Mouse (Mus musculus): ENCODE data around the gene Adgrg5.

The Adgrg5 gene

DNA sequence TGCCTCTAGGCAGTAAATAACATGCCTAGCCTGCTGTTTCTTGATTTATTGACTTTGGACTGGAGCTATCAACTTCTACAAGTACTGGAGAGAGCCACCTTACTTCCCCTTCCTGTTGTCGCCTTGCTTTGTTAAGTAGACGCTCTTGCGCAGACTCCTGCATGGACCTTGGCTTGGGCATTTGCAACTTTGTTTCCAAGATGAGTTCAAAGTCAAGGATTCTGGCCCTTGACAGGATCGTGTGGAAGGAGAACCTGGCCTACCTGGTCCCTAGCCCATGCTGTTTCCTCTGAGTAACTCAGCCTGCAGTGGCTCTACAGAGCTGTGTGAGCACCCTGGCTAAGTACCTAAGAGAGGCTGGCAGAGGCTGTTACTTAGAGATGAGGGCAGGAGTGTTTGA, 43.6 kb downstream of the Adgrg5 start:
- DNase-seq (ENCODE audit: low spot score in 2 of 2), result no peak

DNA sequence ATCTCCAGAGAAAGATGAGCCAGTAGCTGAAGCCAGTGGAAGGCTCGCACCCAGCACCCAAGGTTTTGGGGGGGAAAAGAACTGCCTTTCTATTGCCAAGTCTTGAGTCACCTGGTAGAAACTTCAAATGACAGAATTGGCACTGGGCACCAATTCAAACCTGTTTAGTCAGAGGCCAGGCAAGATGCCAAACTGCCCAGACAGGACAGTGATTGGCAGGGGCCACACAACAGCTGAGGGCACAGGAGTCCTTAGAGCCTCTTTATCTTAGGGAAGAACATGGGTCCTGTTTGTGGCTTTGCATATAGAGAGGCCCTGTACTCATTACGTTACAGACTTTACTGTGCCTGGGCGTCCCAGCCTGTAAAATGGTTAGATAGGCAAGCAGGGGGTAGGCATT, 44.1 kb downstream of the Adgrg5 start:
- no peak for DNase-seq (ENCODE audit: low spot score in 2 of 2)

DNA sequence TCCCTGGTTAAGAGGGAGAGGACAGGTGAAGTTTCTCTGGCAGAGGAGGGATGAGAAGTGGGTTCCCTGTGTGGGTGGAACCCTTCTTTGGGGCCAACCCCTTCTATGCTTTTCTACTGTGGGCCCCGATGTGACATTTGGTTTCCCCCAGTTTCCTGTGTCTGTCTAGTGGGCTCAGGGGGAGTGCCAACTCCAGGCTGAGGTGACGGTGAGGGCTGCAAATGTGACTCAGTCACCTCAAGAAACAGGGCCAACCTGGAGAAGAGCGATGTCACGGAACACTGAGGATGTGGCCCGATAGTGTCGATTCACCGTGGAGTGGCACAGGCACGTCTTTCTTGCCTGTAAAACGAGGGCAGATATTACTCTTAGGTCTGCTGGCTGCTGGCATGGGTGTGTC, 49.8 kb downstream of the Adgrg5 start:
- no peak for DNase-seq (ENCODE audit: low spot score in 2 of 2)

DNA sequence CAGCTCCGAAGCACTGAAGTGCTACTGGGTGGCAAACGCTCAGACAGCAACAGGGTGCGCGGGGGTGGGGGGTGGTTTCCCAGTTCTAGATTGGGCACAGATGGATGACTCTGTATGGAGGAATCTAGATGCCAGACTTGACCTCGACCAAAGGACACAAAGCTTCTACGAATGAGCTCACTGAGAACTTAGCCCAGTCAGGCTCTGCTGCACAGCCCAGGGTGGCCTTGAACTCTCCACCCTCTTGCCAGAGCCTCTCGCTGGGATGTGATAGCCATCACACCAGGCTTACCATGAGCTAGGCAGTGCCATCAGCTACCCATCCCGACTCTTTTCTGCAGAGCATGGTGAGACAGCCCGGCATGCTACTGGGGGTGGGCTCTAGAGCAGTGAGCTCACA, 50.3 kb downstream of the Adgrg5 start:
- DNase-seq (ENCODE audit: low spot score in 2 of 2), result no peak

DNA sequence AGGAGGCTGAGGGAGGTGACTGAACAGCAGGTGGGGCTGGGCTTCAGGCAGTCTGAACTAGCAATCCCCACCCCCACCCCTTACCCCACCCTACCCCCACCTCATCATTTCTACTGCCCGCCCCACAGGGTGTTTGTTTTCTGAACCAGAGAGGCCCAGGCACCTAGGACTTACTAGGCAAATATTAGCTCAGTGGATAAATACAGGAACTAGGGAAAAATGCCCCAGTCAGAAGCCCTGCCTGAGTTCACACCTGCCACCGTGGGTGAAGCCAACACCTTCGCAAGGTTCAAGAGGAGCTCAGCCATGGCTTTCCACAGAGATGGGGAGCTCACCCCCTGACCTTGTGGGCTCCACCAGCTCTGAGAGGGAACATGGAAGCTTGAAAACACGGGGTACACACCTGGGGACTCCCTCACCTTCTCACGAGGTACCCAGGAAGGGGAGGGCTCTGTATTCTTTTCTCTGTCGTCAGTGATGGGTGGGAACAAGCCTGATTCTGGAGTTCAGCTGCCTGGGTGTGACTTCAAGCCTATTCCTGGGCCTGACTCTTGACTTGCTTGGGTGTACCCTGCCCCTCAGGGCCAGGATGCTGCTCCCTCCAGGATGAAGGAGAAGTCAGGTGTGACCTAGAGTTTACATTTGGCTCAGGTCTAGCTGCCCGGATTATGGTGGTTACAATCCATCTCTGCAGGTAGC, 51.1 kb downstream of the Adgrg5 start, which contains the start of gene Adgrg1:
Gene Adgrg1 (plus strand): TSS at position 285 of the 699 bp plus-strand sequence.
- DNase-seq (ENCODE audit: low spot score in 2 of 2), result no peak

DNA sequence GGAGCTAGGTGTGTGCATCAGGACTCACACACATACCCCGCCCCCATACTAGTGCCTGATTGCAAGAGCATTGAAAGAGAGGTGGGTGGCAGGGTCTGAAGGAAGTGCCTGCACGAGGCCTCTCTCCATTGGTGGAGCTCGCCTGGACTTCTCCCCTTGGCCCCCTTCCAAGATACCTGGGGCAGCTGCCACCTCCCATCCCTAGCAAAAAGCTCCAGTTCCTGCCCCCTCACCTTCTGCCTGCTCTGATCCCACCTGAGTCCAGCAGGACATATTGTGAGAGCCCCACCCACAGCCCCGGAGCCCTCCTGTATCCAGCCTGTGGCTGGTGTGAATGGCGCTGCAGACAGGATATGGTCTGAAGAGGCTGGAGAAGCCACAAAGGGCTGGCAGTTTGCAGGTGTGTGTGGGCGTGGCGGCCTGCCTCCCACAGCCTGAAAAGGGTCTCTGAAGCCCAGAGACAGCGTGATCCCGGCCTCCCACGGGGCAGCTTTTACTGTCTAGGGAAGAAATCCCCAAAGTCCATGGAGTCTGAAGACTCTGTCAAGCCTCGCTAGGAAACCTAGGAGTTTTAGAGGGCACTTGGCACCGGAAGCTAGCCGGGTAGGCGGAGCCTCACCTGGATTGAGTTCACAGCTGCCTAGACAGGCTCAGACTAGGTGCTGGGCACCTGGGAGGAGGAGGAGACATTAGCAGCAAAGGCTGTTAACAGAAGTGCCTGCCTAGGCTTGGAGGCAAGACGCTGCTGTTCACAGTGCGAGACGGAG, 53.3 kb downstream of the Adgrg5 start:
- DNase-seq (ENCODE audit: low spot score in 2 of 2), result no peak

DNA sequence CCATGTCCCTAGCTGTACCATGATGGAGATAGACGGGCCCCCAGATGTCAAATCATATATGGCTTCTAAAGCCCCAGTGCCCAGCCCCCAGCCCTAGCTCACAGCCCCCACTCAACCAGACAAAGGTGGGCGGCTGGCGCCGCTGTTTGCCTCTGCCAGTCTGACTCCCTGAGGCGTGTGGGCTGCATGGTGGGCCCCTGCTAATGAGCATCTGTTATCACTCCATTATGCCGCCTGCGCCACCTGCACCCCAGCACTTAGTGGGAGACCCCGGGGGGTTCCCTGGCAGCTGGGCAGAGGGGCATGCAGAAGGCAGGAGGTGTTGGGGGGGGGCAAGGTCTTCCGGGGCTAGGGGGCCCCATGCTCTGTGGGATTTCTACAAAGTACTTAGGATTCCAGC, 54.6 kb downstream of the Adgrg5 start:
- DNase-seq (ENCODE audit: low spot score in 2 of 2), result no peak

DNA sequence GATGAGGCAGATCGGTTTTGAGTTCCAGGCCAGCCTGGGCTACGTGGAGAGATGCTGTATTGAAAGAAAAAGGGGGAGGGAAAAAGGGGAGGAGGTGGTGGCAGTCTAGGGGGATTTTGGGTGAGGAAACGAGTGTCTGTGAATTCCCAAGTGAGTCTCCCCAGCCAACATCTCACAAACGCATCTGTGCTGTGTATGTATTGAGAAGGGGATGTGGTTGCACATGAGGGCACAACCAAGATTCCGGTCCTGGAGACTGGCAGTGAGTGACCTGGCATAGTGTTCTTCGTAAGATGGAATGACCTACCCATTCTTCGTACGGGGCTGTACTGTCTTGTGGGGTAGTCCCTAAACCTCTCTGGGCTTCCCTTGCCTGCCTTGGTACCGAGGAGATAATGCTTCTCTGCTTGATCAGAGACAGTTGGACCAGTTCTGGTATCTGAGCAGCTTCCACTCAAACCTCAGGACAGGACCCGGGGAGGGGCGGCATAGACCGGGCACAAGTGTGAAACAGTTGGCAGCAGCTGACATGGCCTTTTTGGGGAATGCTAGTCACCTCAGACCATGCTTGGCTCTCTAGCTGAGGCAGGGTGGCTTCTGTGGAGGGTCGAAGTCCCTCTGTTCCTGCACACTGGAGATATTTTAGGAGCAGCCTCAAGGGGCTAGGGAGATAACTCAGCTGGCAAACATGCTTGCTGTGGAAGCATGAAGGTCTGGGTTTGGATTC, 55.3 kb downstream of the Adgrg5 start:
- no peak for DNase-seq (ENCODE audit: low spot score in 2 of 2)

DNA sequence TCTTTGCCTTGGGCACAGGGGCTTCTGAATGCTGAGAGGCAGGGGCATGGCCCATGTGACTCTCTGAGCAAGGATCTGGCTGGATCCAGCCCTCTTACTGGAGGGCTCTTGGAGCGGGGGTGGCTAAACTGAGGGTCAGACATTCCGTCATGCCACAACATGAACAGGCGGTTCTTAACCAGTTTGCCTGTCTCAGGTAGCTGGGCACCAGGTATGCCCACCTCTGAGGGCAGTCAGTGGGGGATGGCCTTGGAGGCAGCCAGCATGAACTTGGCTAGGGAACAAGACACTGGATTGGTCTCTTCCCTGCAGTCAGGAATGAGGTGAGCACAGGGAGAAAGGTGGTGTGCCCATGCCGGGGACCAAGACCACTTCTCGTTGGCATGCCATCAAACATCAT, 56.7 kb downstream of the Adgrg5 start:
- no peak for DNase-seq (ENCODE audit: low spot score in 2 of 2)

DNA sequence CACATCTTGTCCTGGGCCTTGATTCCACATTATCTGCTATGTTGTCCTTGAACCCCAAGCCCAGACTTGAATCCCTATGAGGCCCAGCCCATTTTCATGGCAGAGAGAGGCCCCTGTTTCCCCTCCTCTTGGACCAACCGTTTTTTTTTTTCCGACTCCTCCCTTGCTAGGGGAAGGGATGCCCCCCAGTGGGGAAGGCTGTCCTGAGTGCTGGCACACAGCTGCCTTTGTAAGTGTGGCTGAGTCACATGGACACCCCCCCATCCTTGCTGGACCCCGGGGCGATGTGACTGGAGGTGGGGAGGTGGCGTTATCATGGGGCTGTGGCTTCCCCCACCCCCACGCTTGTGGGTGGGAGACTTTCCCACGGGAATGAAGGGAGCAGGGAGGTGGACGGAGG, 57.5 kb downstream of the Adgrg5 start:
- no peak for DNase-seq (ENCODE audit: low spot score in 2 of 2)

DNA sequence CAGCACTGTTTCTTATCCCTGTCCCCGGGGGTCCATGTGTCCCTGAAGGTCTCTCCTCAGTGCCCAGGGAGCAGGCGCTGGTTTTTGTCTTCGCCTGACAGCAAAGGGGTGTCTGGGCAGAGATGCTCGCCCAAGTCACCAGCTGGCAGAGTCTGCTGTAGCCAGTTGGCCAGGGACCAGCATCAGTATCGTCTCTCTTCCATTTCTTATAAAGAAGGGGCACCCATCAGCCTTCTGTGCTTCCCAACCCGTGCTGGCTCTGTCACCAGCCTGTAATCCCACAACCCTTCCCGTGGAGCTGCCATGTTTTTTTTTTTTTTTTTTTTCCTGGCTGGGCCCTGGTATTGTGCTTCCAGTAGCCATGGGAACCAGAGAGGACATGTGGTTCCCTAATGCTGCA, 58.4 kb downstream of the Adgrg5 start:
- DNase-seq (ENCODE audit: low spot score in 2 of 2), result no peak

DNA sequence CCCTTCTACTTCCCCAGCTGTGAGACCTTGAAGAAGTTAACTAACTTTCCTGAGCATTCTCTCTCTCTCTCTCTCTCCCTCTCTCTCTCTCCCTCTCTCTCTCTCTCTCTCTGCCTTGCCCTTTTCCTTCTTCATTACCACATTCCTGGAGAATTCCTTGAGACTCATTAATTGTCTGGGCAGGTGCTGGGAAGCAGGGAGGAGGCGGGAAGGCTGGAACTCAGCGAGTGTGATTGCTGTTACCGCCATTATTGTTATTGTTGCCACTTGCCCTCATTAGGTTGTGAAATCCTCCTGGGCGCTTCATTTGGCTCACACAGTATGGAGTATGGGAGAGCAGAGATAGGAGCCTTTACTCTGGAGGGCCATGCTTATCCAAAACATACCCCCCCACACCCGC, 59.7 kb downstream of the Adgrg5 start:
- no peak for DNase-seq (ENCODE audit: low spot score in 2 of 2)

DNA sequence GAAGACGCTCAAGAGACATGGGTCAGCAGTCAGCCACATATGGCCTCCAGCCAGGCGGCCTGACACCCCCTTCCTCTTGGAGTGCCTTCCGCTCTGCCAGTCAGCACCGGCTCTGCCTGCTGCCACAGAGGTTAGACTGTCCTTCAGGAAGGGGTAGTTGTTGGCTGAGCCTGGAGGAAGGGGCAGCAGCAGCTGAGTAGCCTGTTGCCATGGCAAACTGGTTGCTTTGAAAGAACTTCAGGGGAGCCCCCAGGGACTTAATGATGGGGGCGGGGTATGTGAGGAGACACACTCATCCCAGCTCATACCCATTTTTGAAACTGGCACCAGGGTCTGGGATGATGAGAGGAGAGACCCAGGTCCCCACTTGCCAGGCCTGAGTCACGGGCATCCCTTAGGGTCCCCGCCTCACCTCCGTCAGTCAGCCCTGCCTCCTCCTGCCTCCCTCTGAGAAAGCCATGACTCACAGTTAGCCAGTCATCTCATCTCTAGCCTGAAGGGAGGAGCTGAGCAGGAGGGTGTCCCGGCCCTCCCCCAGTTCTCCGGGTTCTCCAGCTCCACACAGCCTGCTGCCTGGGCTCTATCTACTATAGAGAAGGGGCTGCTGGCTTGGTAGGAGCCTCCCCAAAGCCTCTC, 60.5 kb downstream of the Adgrg5 start:
- peak in 1 of 2 experiments; percentile 46 for DNase-seq (ENCODE audit: low spot score in 2 of 2)

DNA sequence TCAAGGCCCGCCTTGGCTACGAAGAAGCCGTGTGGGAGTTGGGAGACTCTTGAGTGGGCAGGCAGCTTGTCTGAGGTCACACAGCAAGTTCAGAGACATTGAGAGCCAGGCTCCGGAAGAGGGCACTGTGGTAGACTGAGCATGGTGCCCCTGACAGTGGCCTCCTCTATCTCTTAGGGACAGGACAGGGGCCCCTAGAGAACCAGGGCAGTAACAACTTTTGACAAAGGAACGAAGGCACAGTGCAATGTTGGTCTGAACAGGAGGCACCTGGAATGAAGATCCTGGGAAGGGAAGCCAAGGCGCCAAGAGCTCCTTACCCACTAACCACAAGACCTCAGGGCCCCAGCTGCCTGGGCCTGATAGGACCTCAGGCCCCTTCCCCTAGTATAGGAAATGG, 61.5 kb downstream of the Adgrg5 start:
- DNase-seq (ENCODE audit: low spot score in 2 of 2), result peak; percentile 61 to 69

DNA sequence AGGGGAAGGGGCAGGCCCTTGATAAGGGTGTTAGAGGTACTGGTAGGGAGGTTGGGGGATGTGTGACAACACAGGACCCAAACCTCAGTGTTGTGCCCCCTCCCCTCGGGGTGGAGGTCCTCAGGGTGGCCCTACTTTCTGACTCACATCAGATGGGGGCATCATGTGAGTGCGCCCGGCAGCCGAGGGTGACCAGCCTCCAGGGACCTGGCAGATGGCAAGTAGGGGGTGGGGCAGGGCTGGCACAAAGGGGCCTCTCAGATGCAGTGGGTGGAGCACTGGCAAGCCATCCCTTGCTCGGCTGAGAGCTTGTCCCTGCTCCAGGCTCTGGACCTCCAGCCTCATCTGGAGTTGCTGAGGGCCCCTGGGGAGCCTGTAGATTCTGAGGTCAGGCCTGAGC, 63.2 kb downstream of the Adgrg5 start:
- DNase-seq (ENCODE audit: low spot score in 2 of 2), result peak; percentile 44 to 63

DNA sequence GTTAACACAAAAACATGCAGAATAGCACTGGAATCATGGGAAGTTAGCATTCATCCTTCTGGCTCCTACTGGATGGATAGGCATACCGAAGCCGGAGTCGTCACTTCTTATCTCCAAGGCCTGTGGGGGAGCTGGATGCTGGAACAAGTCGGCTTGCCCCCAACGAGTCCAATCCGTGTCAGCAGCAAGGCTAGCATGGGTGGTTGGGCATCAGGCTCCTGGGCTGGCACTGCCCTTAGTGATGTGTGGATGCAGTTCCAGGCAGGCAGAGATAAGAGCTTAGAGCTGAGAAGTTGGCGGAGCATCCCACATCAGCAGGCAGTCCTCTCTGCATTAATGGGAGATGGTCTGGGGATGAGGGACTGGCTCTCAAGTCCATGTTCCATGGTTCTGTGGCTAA, 64.1 kb downstream of the Adgrg5 start:
- no peak for DNase-seq (ENCODE audit: low spot score in 2 of 2)

DNA sequence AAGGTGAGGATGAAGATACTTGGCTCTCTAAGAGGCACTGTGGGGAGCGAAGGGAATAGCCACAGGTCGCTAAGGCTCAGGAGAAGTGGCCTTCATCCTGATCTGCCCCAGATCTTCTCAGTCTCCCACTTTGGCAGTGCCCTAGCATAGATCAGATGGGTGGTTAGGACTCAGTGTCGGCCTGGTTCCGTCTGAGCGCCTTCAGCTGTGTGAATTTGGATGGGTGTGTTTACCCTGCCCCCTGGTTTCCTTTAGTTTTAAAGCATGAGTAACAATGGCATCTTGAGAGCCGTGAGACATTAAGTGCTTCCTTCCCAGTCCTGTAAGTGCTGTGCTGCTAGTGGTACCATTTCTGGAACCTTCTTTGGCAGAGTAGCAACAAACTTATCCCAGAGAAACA, 65.1 kb downstream of the Adgrg5 start:
- peak; percentile 45 to 51 for DNase-seq (ENCODE audit: low spot score in 2 of 2)

DNA sequence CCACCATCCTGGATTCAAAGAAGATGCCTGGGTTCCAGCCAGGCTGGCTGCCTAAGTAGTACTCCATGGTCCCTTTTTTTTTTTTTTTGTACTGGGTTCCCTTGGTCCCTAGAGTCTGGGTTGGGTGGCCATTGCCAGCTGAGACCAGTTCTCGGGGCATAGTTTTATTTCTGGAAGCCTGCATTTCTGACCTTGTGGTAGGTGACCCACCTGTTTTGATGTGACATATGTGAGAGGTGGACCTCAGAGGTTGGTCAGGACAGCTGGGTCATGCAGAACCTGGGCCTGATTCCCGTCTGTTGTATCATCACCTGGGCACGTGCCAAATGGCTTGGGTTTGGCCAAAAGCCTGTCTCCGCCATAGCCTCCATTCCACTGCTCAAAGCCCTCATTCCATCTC, 66.2 kb downstream of the Adgrg5 start:
- no peak for DNase-seq (ENCODE audit: low spot score in 2 of 2)

DNA sequence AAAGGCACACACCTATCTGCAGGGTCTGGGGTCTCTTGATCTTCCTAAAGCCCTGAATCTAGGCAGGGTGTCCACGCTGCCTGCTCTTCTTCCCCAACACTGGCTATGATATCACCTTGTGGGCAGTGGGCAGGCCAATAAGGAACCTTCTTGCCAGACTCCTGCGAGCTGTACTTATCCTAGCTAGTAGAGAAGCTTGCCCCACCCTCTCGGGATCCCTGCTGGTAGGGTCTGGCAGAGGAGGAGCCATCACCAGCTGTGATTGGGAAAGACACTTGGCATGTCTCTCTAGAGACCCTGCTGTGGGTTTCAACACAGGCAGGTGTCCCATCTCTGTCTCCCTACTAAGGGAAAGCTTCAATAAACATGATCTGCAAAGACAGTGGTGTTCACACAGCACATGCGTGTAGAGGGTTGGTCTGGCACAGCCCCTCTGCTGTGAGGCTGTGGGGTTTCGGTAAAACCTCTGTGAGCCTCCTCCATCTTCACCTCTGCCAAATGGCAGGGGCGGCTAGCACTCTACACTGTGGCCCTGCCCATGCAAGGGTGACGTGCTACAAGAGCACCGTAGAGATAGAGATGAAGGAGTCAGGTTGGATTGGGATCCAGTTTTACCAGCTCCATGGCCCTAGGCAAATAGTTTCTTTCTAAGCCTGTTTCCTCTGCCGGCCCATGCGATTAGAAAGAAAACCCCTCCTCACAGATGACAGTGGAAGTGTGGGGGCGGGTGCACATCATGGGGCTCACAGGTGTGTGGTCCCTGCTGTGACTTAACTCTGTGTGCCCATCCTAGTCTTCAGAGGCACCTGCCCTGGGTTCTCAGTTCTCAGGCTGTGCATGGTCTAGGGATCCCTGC, 67.3 kb downstream of the Adgrg5 start:
- peak in 1 of 2 experiments; percentile 30 for DNase-seq (ENCODE audit: low spot score in 2 of 2)

DNA sequence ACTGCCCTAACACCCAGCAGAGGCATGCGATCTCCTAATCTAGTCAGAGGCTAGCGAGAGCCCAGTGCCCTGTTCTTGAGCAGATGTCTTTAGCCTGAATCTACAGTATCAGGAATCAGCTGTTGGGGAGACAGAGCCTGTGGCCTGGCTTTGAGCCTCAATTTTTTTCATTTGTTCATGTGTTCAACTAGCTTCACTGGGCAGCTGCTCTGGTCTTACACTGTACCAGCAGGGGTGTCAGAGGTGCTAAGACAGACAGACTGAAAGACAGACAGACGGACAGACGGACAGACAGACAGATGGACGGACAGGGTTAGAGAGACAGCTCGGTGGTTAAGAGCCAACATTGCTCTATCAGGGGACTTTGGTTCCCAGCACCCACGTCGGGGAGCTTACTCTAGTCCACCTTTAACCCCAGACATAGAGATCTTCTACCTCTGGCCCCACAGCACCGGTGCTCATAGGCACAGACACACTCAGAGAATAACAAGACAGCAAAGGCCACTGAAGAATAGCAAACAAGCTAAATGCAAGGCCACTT, 68.0 kb downstream of the Adgrg5 start:
- DNase-seq (ENCODE audit: low spot score in 2 of 2), result no peak

DNA sequence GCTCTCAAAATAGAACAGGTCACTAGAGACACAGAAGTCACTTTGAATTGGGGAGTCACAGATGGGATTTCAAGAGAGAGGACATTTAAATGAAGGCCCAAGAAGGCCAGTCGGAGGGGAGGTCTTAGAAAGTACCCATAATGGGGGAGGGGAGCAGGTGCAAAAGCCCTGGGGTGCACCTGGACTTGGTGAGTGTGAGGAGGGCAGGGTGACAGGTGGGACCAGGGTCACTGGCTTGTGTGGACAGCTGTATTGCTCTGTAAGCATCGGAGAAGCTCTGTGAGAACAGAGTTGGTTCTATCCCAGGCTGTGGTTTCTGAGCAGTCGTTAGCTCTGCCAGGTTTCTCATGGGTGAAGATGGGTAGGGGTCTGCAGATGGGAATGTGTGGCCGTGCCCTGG, 68.5 kb downstream of the Adgrg5 start:
- no peak for DNase-seq (ENCODE audit: low spot score in 2 of 2)
